8 mouse cellular contexts compared by ENCODE assay signal in the genomic region with DNA sequence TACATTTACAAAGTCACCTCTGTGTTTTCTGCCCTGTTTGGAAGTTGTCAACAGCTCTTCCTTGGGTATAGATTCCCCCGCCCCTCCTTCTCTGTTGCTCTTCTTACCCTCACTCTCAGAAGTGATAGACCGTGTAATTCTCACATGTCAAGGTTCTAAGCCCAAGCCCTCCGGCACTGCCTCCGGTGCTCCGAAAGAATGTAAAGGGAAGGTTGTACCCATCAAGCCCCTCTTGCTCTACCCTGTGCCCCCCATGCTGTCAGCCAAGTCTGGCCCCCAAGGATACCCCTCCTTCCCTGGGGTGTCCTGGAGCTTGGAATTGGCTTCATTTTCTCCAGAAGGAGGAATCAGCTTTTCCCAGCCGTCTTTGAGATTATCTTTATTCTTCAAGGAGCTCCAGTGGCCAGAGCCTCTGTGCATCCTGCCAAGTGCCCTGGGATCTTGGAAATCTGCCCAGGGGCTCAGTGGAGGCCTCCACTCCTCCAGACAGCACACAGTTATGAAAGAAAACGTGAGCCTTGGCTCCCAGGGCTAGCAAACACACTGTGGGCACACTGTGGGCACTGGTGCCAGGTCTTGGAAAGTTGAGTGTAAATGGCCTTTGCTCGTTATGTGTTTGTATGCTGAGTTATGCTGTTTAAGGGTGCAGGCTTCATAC. TPM values are rescaled to one million over a fixed set of nuclear protein-coding genes. Genes with fewer than 3 reads are reported as not detected.
DNase-seq lines count a peak whose midpoint lies in the region; ATAC-seq and TF ChIP-seq lines count a peak whose summit lies in the region.
"Had no signal": no experiment of that assay in that cellular context is flagged by ENCODE, and none has a peak within 500 bp of the region (broad histone marks: within the 10 kb centered on the region; RNA-seq: fewer than 3 reads in every experiment).

No protein-coding gene starts in this region.

- no peaks in the 10 kb centered on the region for H3K9me3 ChIP-seq in kidney, embryonic 16.5 days (ENCODE audit: low read length)
- H3K9me3 ChIP-seq in intestine, postnatal 0 days (ENCODE audit: control insufficient read depth) = no peaks in the 10 kb centered on the region
- H3K9me3 ChIP-seq: limb, embryonic 12.5 days had no signal

- no peak overlapping the region for H3K27ac ChIP-seq in kidney, embryonic 16.5 days (ENCODE audit: low read length)
- no peak overlapping the region for H3K27ac ChIP-seq in intestine, postnatal 0 days (ENCODE audit: low read depth, low read length)
- H3K27ac ChIP-seq: limb, embryonic 12.5 days had no signal

- TF ChIP-seq CTCF in intestine, postnatal 0 days (IDR thresholded peaks at IDR 0.05; ENCODE audit: low read depth) = no peak

- H3K36me3 ChIP-seq in kidney, embryonic 16.5 days (ENCODE audit: insufficient read depth, low read length) = no peaks in the 10 kb centered on the region
- H3K36me3 ChIP-seq in intestine, postnatal 0 days (ENCODE audit: control insufficient read depth, insufficient read depth) = no peaks in the 10 kb centered on the region
- H3K36me3 ChIP-seq: limb, embryonic 12.5 days had no signal

- no peak for ATAC-seq in kidney, embryonic 16.5 days (ENCODE audit: low FRiP score, low TSS enrichment)
- no peak for ATAC-seq in intestine, postnatal 0 days

- H3K4me2 ChIP-seq in kidney, embryonic 16.5 days (replicated peaks; ENCODE audit: low read depth, low read length) = no peak overlapping the region
- H3K4me2 ChIP-seq in intestine, postnatal 0 days (replicated peaks; ENCODE audit: low read depth) = no peak overlapping the region
- H3K4me2 ChIP-seq: limb, embryonic 12.5 days had no signal

- peak; percentile 17 for DNase-seq in kidney, postnatal 14 days
- DNase-seq in adrenal gland, postnatal 14 days = peak; percentile 75
- peak; percentile 90 to 94 for DNase-seq in cerebellum, postnatal 10 days
- peak; percentile 38 for DNase-seq in lung, postnatal 25 days (ENCODE audit: low spot score)
- DNase-seq in thymus, adult 18-20 months = no peak

- WGBS in kidney, embryonic 16.5 days = 25% methylated on average over 8 of the region's 8 CpGs
- 67% methylated on average over 8 of the region's 8 CpGs for WGBS in intestine, postnatal 0 days

- H3K27me3 ChIP-seq in kidney, embryonic 16.5 days (ENCODE audit: insufficient read depth, low read length) = no peaks in the 10 kb centered on the region
- no peaks in the 10 kb centered on the region for H3K27me3 ChIP-seq in intestine, postnatal 0 days (replicated peaks; ENCODE audit: control insufficient read depth, insufficient read depth, low read length)
- H3K27me3 ChIP-seq: limb, embryonic 12.5 days had no signal

- H3K9ac ChIP-seq in kidney, embryonic 16.5 days (replicated peaks; ENCODE audit: low read length) = no peak overlapping the region
- H3K9ac ChIP-seq in intestine, postnatal 0 days (ENCODE audit: low read depth, low read length) = no peak overlapping the region
- H3K9ac ChIP-seq: limb, embryonic 12.5 days had no signal

- no peak overlapping the region for H3K4me3 ChIP-seq in kidney, embryonic 16.5 days (ENCODE audit: low read length)
- no peak overlapping the region for H3K4me3 ChIP-seq in intestine, postnatal 0 days (ENCODE audit: low read depth, low read length)
- H3K4me3 ChIP-seq: limb, embryonic 12.5 days had no signal

- H3K4me1 ChIP-seq in kidney, embryonic 16.5 days (ENCODE audit: insufficient read depth, low read length) = peaks cover 12% of the 10 kb centered on the region
- no peaks in the 10 kb centered on the region for H3K4me1 ChIP-seq in intestine, postnatal 0 days (replicated peaks; ENCODE audit: control insufficient read depth, insufficient read depth, low read length)

RNA-seq across cellular contexts. Expression of gene Tmem132c, which starts 59.1 kb away (rescaled TPM):
- 1.3 and 1.5 TPM in 2 replicates for polyA plus RNA-seq in kidney, embryonic 16.5 days (2015; fragmentation: Nextera tagmentation; extraction: Ambion mirVana)
- total RNA-seq in adrenal gland, postnatal 14 days (2021) = 1.0 and 1.3 TPM in 2 replicates
- polyA plus RNA-seq in intestine, postnatal 0 days (2015; fragmentation: Nextera tagmentation; extraction: Ambion mirVana) = 0.07 and 0.18 TPM in 2 replicates

Comparison
In these comparisons a context has a peak if more than half of its experiments do, and no peak if none do; other contexts are left out.
1. DNase-seq: peak in kidney, postnatal 14 days (single experiment), adrenal gland, postnatal 14 days (single experiment), cerebellum, postnatal 10 days (2 of 2) and lung, postnatal 25 days (single experiment); none in thymus, adult 18-20 months (0 of 2).